Mouse (Mus musculus): ENCODE measurements at regions not wholly inside any gene's neighbourhood (a gene's known extent, or its start where the extent isn't known, plus 50 kb on each side); places are given as distances from the start of the nearest gene placed in this dataset.

DNA sequence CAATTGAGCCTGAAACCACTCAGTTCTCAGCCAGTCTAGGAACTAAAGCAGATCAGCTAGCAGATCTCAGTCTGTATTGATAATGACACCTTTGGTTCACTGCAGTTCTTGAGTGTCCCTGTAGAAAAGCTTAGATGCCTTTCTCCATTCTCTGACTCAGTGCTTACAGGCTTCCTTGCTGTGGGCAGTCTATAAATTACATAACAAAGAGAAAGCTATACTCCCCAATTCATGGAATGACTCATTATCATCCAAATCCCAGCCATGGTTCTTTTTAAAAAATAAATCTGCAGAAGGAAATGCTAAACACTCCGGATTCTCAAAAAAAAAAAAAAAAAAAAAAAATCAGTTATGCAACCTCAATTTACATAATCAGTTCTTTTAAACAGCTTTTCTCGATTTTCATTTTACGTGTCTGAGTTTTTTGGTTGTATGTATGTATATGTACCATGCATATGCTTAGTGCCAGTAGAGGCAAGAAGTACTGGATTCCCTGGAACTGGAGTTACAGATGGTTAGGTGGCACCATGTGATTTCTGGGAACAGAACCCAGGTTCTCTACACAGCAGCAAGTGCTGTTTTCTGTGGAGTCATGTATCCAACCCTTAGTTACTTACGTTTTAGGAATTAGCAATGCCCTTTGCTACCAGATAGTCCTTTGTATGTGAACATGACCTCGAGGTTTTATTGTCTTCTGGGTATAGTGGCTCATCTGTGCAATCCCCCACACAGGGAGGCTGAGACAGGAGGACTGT, 71.5 kb upstream of the Slc39a10 start:
- Histone ChIP-seq H3K27me3 (ENCODE audit: control insufficient read depth, insufficient read depth, low read length) (no peaks in the 10 kb centered on the region), H3K36me3 (ENCODE audit: control insufficient read depth, insufficient read depth, low read length) (no peaks in the 10 kb centered on the region), H3K27ac (ENCODE audit: insufficient read depth, low read depth, low read length) (no peak overlapping the region), H3K4me1 (ENCODE audit: control insufficient read depth, insufficient read depth, insufficient read length, low read length) (no peaks in the 10 kb centered on the region), H3K4me3 (ENCODE audit: low read depth, low read length) (no peak overlapping the region)
- 65% methylated on average over 5 of the region's 5 CpGs for WGBS
- TF ChIP-seq POLR2A (IDR thresholded peaks at IDR 0.05; ENCODE audit: low read depth, low read length) = no peak
- TF ChIP-seq CTCF (IDR thresholded peaks at IDR 0.05; ENCODE audit: extremely low read depth, insufficient read length, insufficient replicate concordance, low read depth, low read length) = no peak
